Mouse (Mus musculus) frontal cortex, postnatal 36 days (tissue): ENCODE measurements around the gene Sema7a.

Experiments
- DNase-seq, 2 experiments: peaks; one replicate each; pipeline ENCODE4 v3.0.0; 2022; ENCODE audit warnings: low spot score in 2 of 2

Gene Sema7a

DNA sequence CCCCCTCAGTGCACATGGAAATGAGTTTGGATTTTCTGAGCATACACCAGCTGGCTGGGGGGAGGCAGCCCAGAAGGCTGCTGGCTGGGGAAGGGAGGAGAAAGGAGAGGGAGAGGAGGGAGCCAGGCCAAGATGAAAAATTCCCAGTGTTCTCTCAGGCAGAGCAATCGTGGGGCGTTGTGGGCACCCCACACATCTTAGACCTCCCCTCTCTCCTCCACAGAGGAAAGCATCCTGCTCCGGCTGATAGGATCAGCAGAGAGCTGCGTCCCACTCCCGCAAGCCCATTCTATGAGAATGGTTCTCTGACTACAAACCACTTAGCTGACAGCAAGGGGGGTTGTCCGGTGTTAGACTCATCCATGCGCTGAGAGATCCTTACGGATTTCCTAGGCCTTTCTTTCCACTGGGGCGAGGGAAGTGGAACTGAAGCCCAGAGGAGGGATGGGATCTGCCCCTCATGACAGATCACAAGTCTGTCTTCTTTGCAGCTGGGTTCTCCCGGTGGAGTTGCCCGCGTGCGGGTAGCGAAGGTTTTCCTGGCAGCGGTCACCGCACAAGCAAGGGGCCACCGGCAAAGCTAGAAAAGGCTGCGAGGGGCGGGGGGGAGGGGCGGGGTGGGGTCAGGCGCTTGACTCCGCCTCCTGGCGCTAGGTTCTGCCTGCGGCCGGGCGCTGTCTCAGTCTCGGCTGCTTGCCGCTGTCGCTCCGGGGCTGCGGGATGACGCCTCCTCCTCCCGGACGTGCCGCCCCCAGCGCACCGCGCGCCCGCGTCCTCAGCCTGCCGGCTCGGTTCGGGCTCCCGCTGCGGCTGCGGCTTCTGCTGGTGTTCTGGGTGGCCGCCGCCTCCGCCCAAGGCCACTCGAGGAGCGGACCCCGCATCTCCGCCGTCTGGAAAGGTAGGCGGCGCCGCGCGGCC is at the start of gene Sema7a:
Gene Sema7a (plus strand): TSS at position 682 of the 918 bp plus-strand sequence.
- DNase-seq: peak; percentile 85 to 88

DNA sequence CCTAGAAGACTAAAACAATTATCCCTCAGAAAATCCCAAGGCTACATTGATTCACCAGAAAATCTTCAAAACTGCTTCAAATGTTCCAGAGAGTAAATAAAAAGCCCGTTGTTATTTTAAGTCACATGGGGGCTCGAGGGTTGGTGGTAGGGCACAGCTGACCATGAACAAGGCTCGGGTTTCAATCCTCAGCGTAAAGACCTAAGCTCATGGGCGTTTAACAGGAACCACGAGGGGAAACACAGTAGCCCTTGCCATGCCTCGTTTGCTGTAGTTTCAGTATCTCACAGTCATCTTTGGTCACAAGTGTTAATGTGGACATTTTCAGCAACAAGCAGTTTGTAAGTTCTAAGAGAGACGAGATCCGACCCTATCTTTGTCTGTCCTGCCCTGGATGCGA is 39.4 kb upstream of the Sema7a start:
- no peak for DNase-seq

DNA sequence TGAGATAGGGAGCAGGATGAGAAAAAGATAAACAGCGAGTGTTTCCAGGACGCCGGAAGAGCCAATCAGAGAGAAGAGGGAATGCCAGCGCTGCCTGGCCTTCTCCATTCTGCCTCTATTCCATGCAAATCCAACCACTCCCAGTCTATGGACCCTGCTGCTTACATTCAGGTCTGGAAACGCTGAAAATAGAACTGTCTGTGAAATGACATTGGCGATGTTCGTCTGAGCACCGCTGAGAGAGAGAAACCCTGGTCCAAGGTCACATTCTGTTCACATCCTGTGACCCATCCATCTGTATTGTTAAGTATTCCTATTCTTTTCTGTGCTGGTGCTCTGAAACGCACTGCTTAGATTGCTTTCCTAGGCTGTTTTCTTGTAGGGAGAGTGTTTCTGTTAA is 38.7 kb upstream of the Sema7a start:
- no peak for DNase-seq

DNA sequence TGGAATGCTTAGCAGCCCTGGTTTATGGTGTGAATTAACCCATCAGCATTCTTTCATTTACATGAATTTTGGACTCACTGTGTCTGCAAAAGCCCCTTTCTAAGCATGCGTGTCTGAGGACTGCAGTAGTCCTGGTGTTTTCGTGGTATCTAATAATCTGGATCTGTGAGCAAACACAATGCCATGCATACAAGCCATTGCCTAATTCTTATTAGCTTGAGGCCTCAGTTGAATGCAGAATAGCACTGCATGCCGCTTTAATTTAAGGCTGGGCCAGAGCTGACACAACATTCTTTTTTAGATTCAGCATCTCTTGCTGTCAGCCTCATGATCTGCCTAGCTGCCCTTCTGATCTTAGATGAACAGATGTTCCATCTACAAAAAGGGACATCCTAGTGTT is 38.3 kb upstream of the Sema7a start:
- DNase-seq: peak in 1 of 2 experiments; percentile 24

DNA sequence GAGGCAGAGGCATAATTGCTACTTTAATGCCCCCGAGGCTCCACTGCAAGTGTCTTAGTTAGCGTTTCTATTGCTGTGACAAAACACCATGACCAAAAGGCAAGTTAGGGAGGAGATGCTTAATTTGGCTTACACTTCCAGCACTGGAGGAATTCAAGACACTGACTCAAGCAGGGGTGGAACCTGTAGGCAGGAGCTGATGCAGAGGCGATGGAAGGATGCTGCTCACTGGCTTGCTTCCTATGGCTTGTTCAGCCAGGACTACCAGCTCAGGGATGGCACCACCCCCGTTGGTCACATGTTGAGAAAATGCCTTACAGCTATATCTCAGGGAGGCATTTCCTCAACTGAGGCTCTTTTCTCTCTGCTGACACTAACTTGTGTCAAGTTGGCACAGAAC is 37.8 kb upstream of the Sema7a start:
- peak; percentile 53 to 63 for DNase-seq

DNA sequence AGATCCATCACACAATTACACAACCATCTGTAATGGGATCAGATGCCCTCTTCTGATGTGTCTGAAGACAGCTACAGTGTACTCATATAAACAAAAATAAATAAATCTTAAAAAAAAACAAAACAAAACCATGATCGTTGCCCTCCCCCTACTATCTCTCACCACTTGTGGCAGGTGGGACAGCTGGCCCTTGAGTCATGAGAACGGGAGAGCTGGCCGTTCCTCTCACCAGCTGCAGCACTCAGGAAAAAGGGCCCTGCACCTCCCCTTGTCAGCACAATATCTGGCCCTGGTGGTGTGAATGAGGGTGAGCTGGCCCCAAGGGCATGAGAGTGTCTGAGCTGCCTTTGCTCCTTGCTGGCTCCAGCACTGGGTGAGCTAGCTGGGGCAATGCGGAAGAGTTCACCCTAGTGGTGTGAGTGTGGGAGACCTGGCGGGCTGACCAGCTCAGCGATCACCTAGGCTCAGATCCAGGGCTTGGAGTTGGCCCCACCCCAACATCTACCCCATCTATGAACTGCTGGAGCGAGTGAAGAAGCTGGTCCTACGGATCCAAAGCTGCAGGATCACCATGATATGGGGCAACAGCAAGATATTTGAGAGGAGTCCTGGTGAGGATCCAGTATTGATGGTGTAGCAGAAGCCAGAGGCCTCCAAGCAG is 36.2 kb upstream of the Sema7a start:
- DNase-seq: no peak

DNA sequence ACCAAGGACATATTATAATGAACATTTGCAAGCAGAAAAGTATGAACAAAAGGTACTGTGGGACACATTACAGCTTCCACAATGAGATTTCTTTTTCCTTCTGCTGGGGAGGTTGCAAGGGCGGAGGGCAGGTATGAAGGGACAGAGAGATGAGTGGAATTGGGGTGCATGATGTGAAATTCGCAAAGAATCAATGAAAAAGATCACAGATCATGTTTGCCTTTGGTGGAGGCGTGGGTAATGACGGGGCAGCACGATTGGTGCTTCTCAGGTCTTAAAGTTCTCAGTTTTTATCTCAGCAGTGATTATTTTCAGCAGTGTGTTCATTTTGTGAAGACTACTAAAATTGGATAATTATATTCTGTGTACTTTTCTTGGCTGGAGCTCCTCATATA is 35.7 kb upstream of the Sema7a start:
- no peak for DNase-seq

DNA sequence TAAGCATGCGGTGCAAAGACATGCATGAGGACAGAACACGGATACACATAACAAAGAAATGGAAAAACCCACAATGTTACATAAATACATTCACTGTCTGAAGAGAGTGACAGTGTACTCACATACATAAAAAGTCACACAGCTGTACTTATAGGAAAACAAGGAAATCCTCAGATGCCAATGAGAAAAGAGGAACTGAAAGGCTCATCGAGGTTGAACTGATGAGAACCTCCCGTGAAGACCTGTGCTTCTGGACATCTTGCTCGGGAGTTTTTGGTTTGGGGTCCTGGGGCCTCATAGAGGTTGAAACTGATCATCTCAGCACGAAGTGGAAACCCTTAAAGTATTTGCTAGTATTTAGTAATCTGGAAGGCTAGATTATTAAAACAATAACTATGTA is 32.7 kb upstream of the Sema7a start:
- DNase-seq: no peak

DNA sequence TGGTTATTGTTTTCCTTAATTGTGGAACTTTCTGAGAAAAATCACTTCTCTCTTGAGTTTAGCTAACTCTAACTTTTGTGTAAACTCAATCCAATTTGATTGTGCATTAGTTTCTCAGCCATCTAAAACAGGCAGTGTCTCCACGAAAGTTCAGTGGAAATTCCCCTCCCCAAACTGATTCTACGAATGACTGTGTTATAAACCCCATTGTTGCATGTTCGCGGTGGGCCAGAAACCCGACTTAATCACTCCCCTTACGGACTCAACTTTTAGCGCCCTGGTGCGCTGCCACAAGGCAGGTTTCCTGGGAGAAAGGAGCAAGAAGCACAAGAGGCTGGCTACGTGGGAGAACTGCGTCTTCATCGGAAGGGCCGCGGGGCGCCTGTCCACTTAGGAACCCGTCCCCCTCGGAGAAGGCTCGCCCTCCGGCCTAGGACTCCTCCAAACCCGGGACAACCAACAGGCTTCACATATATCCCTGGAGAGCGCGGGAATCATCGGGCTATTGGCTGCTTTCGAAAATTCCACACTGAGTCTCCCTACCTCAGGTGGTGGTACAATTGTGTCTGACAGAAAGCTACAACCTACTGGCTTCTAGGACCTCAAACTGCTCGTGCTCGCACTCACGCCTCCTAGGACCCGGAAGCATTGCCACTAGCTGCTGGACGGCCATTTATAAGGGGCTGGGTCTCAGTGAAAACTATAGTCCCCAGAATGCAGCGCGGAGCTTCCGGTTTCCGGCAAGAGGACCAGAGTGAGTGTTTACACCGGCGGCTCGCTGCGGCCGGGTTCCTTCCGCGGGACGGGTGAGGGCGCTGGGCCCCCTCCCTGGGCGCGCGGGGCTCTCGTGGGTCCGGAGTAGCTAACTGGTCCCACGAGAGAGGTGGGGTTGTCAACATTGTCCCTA is 29.4 kb upstream of the Sema7a start, which contains the start of gene Ubl7:
Gene Ubl7 (plus strand): TSS at position 726 of the 907 bp plus-strand sequence.
- peak; percentile 91 to 94 for DNase-seq

DNA sequence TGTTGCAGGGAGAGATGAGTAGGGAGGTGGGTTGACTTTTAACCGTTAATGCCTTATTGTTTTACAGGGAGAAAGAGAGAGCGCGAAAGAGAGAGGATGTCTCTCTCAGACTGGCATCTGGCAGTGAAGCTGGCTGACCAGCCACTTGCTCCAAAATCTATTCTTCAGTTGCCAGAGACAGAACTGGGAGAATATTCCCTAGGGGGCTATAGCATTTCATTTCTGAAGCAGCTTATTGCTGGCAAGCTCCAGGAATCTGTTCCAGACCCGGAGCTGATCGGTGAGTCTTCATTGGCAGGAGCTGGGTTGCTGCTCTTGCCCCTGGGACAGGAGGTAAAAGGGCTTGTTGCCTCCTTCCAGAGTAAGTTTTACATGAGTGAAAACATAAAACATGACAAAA is 27.3 kb upstream of the Sema7a start:
- DNase-seq: no peak

DNA sequence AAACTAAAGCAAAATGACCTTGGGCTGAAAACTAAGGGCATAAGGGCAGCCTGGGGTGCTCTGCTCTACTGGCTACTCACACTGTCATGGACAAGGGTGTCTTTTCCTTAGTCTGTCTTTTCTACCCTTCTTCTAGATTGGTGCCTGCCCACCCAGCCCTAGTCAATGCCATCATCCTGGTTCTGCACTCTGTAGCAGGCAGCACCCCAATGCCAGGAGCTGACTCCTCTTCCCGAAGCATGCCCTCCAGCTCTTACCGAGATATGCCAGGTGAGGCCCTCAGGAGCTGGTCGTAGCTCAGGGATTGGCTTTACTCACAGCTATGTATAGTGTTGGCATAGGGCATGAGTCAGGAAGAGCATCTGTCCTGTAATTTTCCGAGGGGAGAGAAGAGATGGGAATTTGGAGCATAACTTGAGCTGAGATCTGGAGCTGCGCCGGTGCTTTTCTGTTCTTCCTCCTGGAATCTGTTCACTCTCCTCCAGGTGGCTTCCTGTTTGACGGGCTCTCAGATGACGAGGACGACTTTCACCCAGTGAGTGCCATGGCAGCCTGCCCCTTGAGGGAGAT is 18.3 kb upstream of the Sema7a start:
- DNase-seq: peak; percentile 17 to 36

DNA sequence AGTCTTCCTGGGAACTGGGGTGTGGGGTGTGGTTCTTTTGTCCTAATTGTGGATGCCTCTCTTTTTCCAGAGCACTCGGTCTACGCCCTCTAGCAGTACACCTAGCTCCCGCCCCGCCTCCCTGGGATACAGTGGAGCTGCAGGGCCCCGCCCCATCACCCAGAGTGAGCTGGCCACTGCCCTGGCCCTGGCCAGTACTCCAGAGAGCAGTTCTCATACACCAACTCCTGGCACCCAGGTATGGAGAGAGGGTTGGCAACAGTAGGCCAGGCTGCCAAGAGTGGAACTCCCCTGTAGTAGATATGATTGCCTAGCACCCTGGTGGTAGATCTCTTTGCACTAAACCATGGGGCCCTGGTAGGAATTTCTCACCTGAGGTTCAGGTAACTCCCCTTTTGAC is 17.5 kb upstream of the Sema7a start:
- no peak for DNase-seq

DNA sequence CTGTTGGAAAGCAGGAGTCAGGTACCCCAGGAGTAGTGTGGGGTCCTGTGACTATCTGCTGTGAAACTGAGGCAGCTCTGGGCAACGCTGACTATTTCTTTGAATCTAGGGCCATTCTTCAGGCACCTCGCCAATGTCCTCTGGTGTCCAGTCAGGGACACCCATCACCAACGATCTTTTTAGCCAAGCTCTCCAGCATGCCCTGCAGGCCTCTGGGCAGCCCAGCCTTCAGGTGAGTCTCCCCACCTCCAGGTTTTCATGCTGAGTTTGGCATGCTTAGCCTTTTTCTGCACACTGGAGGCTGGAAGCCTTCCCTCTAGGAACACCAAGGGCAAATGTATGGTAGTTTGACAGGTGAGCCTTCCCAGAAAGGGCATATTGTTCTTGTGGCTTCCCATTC is 16.9 kb upstream of the Sema7a start:
- DNase-seq: no peak

DNA sequence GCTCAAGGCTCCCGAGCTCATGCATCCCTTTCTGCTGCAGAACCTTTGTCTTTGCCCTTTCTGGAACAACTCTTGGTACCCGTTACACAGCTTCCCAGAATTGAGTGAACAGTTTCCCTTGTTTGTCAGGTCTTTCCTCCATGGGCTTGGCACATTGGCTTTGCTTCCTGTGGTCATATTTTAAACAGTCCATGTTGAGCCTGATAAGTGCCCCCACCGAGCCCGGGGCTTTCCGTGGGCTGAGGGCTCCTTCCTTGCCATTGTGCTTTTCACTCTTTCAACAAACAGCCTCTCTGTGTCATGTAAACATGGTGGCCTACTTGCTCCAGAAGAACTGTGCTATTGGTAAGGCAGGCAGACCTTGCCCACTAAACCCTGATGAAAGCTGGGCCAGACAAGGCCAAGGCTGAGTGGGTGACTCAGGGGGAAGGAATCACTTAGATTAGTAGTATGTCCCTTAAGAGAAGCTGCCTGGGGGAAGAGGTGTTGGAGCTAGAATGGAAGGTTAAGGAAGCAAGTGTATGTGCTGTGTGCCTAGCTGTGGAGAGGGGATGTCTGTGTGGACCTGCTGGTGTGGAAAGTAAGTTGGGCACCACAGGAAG is 8.6 kb upstream of the Sema7a start:
- DNase-seq: no peak

DNA sequence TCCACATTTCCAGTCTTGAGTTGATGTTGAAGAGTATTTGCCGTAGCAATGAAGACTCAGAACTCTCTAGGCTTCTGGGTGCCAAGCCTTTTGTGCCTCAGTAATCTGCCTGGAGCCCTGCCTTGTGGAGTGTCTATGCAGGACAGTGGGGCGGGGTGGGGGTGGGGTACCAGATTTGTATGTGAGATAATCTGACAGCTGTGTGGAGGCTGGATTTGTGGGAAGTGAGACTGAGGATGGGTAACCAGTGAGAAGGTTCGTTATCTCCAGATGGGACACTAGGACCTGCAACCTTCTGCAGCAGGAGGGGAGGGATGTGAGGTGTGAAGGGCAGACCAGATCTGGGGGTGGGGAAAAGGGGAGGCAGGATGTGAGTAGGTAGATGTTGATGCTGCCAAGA is 7.7 kb upstream of the Sema7a start:
- peak; percentile 45 to 62 for DNase-seq

DNA sequence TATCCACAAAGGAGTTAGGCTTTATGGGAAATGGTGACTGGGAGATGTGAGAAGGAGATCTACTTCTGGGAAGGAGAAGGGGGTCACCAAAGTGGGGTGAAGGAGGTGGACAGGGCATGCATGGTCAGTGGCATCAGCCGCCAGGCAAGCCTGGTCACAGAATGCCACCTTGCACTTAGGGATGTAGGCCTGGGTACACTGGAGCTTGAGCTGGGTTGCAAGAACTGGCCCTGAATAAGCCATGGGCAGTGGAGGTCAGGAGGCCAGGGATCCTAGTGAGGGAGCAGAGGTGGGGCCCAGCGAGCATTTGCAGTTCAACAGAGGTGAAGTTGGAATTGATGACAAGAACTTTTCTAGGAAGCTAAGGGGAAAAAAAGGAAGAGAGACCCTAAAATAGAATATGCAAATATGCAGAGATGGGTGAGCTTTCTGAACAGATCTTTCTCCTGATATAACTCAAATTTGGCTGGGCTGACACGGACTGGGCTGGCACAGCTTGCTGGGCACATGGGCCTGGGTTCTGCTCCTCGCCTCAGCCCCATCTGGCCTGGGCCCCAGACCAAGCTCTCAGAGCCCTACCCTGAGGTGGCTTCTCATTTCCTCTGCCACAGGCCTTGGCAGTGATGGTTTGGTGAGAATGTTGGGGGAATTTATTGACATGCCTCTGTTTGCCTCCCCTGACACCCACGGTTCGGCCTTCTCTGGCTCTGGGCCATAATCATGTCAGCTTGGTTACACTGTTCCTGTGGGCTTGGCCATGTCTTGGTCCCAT is 6.9 kb upstream of the Sema7a start:
- DNase-seq: peak; percentile 55 to 77

DNA sequence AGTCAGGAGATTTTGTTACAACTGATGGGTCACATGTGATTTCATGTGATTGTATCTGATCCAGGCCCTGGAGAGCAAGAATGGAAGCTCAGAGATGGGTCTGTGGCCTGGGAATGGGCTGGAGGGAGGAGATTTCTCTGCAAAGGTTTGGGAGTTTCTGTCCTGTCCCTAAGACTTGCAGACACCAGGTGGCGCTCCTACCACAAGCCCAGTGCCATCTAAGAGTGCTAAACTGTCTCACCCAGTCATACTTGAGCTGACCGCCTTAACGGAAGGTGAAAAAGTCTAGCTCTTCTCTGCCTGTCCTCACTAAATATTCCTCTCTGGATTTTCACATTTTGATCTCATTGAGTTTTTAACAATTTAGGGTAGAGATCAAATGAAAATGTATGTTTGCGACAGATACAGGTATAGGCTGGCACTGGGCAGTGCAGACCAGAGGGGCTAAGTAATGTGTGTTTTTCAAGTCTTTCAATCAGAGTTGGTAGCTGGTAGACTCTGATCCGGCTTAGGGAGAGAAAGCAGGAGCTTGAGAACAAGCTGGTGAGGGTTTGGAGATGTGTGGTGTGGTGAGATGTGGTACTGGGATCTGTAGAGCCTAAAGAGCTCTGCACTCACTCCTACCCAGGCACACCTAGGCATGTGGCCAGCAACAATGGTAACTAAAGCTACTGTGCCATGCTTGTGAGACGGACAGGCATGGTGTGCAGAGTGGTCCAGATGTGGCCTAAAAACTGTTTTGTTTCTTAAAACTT is 4.1 kb upstream of the Sema7a start:
- DNase-seq: peak; percentile 87 to 91

DNA sequence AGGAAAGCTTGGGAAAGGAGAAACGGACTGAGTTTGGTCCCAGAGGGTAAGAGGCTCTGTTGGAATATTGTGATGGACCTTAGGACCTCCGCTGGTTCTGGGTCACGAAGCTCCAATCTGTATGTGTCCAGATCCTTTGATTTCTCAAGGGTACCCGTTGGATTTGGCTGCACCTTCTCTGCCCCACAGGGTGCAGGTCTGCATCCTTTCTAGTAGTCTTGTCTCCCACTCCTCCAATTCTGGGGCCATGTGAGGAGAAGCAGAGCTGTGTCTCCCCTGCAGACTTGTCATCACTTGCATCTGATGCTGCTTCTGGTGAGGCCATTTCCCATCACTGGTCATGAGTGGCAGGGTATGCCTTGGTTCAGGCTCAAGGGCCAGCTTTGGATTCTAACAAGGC is 2.7 kb upstream of the Sema7a start:
- DNase-seq: no peak

DNA sequence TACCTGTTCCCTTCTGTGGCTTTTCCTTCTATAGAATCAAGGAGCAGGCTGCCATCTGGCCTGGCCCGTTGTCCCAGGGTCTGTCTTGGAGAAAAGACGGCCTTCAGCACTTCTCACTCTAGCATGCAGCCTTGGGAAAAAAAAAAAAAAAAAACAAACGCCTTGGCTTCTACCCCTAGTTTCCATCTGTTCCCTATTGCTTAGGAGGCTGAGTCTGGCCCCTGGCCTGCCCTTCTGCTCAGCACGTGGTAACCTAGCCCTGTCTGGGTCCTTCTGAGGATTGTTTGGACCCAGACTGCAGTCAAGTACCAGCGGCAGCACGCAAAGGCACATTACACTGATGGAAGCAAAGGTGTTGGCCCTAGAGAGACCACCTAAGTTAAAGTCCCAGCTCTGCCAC is 2.3 kb upstream of the Sema7a start:
- DNase-seq: no peak
